Mouse (Mus musculus) frontal cortex, postnatal 25 days (tissue): ENCODE measurements around the gene Wwox.

Source experiments
- DNase-seq, 2 experiments: peaks; one replicate each; pipeline ENCODE4 v3.0.0; 2022; ENCODE audit warnings: low spot score in 2 of 2

The Wwox gene

GRCm38 (mm10) chr8:114468526-114469207 is 29.2 kb downstream of the Wwox start:
- DNase-seq, result no peak

- no peak for DNase-seq
Observed at GRCm38 (mm10) chr8:114469208-114469590, 29.7 kb downstream of the Wwox start.

- DNase-seq, result no peak
Observed at GRCm38 (mm10) chr8:114473546-114473945, 34.1 kb downstream of the Wwox start.

GRCm38 (mm10) chr8:114476919-114477318 is 37.5 kb downstream of the Wwox start:
- DNase-seq, result no peak

GRCm38 (mm10) chr8:114477790-114478189 is 38.3 kb downstream of the Wwox start:
- DNase-seq, result no peak

GRCm38 (mm10) chr8:114479749-114480148 is 40.3 kb downstream of the Wwox start:
- DNase-seq, result no peak

GRCm38 (mm10) chr8:114491662-114492160 is 52.3 kb downstream of the Wwox start:
- no peak for DNase-seq

GRCm38 (mm10) chr8:114499448-114500144 is 60.1 kb downstream of the Wwox start:
- DNase-seq, result no peak

GRCm38 (mm10) chr8:114501906-114502305 is 62.5 kb downstream of the Wwox start:
- DNase-seq, result no peak

GRCm38 (mm10) chr8:114503196-114503595 is 63.7 kb downstream of the Wwox start:
- no peak for DNase-seq

- no peak for DNase-seq
Observed at GRCm38 (mm10) chr8:114504889-114505288, 65.4 kb downstream of the Wwox start.

- no peak for DNase-seq
Observed at GRCm38 (mm10) chr8:114505351-114506347, 66.2 kb downstream of the Wwox start.

GRCm38 (mm10) chr8:114507404-114507803 is 67.9 kb downstream of the Wwox start:
- no peak for DNase-seq

- DNase-seq, result no peak
Observed at GRCm38 (mm10) chr8:114510226-114510625, 70.8 kb downstream of the Wwox start.

GRCm38 (mm10) chr8:114512075-114512935 is 72.8 kb downstream of the Wwox start:
- no peak for DNase-seq

GRCm38 (mm10) chr8:114514692-114515091 is 75.2 kb downstream of the Wwox start:
- DNase-seq, result no peak

GRCm38 (mm10) chr8:114523061-114523460 is 83.6 kb downstream of the Wwox start:
- DNase-seq, result no peak

- no peak for DNase-seq
Observed at GRCm38 (mm10) chr8:114526626-114527267, 87.3 kb downstream of the Wwox start.

GRCm38 (mm10) chr8:114527648-114528221 is 88.3 kb downstream of the Wwox start:
- DNase-seq, result no peak

GRCm38 (mm10) chr8:114529581-114529980 is 90.1 kb downstream of the Wwox start:
- DNase-seq, result no peak
